Mouse (Mus musculus) neutrophil, adult 65 days (primary cell): ENCODE measurements around the gene Fam107b. TPM values are rescaled to one million over a fixed set of nuclear protein-coding genes. Genes with fewer than 3 reads are reported as not detected.

ENCODE experiments used
- total RNA-seq: library from RNA; stranded (reverse); gene quantifications from 2 replicates; pipeline ENCODE4 v1.2.4, GENCODE M21; 2023

The Fam107b gene
- 382 and 393 TPM in 2 replicates for total RNA-seq

DNA sequence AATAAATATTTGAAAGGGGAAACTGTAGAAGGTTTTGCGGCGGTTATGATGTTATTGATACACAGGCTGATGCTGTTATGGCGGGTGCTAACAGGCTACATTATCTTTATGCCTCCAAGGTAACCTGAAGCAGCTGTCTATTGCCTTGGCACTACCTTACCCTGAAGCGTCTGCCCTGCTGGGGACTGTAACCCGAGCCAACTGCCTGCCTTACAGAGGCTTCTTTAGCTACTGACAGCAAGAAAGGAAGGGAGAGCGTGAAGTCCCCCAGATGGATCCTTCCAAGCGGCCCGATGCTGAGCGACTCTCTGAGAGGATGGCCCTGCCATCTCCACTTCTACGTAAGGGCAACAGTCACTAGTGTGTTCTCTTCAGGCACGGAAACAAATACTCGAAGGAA lies at the start of gene Fam107b:
TSS of gene Fam107b (plus strand) at position 303 of the 400 bp plus-strand sequence.

Other genes starting within 250 kb of the Fam107b start
- 0.66 TPM in 1 of 2 replicates, not detected in the other for gene Rpp38, start 237.8 kb upstream of the Fam107b start, total RNA-seq
- gene Acbd7, start 234.3 kb upstream of the Fam107b start, total RNA-seq: not detected in 2 replicates
- 0.25 TPM in 1 of 2 replicates, not detected in the other for gene Olah, start 173.3 kb upstream of the Fam107b start, total RNA-seq
- 2.7 TPM in 1 of 2 replicates, not detected in the other for gene Meig1, start 147.8 kb upstream of the Fam107b start, total RNA-seq
- gene Dclre1c, start 146.4 kb upstream of the Fam107b start, total RNA-seq: 70.9 and 115 TPM in 2 replicates
- 1.3 and 1.8 TPM in 2 replicates for gene Suv39h2, start 95.5 kb upstream of the Fam107b start, total RNA-seq
- gene Gm45902, start 57.7 kb upstream of the Fam107b start, total RNA-seq: 15.1 and 19.4 TPM in 2 replicates
- gene Hspa14, start 57.7 kb upstream of the Fam107b start, total RNA-seq: 97.2 and 130 TPM in 2 replicates
- 0.92 and 1.1 TPM in 2 replicates for gene Cdnf, start 57.5 kb upstream of the Fam107b start, total RNA-seq